Mouse (Mus musculus) lung, embryonic 15.5 days (tissue): Measurements from ENCODE around the gene Atxn2l. TPM values are rescaled to one million over a fixed set of nuclear protein-coding genes. Genes with fewer than 3 reads are reported as not detected.

ENCODE experiments used
- ATAC-seq: fragments of 200-750 bp; cut with Nextera tagmentation; 2 replicates; pipeline ENCODE4 v1.8.0; 2017; ENCODE audit warnings: moderate number of reproducible peaks, borderline replicate concordance; ENCODE audit not compliant: low FRiP score, low TSS enrichment; ENCODE audit errors: extremely low read depth
- H3K27ac ChIP-seq: fragments of 300-500 bp; sonication (generic); 2 replicates; pipeline ENCODE4 v1.5.1; 2015; ENCODE audit warnings: moderate library complexity, mild to moderate bottlenecking, inconsistent platforms
- H3K27me3 ChIP-seq: fragments of 300-500 bp; sonication (generic); 2 replicates; pipeline ENCODE4 v1.6.1; 2015; ENCODE audit warnings: inconsistent platforms
- H3K36me3 ChIP-seq: fragments of 300-500 bp; sonication (generic); 2 replicates; pipeline ENCODE4 v1.6.1; 2015; ENCODE audit warnings: inconsistent platforms
- H3K4me1 ChIP-seq: fragments of 300-500 bp; sonication (generic); 2 replicates; pipeline ENCODE4 v1.6.1; 2015; ENCODE audit warnings: inconsistent platforms
- H3K4me2 ChIP-seq: fragments of 300-500 bp; sonication (generic); 2 replicates; pipeline ENCODE4 v1.6.1; 2015; ENCODE audit warnings: inconsistent platforms, mild to moderate bottlenecking, moderate library complexity
- H3K4me3 ChIP-seq: fragments of 300-500 bp; sonication (generic); 2 replicates; pipeline ENCODE4 v1.5.1; 2015; ENCODE audit warnings: mild to moderate bottlenecking, inconsistent platforms
- H3K9ac ChIP-seq: fragments of 300-500 bp; sonication (generic); 2 replicates; pipeline ENCODE4 v1.6.1; 2015; ENCODE audit warnings: inconsistent platforms
- H3K9me3 ChIP-seq: fragments of 300-500 bp; sonication (generic); 2 replicates; pipeline ENCODE4 v1.6.1; 2016; ENCODE audit warnings: inconsistent platforms
- WGBS: fragments of 180-500 bp; shearing (Covaris S2); methylation state at CpG from one replicate; pipeline ENCODE4 v1.1.7; 2015; 5-methylcytosine and 5-hydroxymethylcytosine counted together
- polyA plus RNA-seq: library from polyadenylated mRNA; unstranded; fragments of >200 nt; fragmentation: Nextera tagmentation; extraction: Ambion mirVana; gene quantifications from 2 replicates; pipeline ENCODE4 v1.2.1, GENCODE M21; 2015

Gene Atxn2l
- polyA plus RNA-seq, 1 experiment from 2014 or later = 54.1 TPM

- peaks cover 12% of the 10 kb centered on the region for H3K4me1 ChIP-seq
These were observed 42.4 kb downstream of the Atxn2l start for GRCm38 (mm10) chr7:126460623-126461399.

GRCm38 (mm10) chr7:126458844-126459618 is 44.2 kb downstream of the Atxn2l start:
- Histone ChIP-seq H3K36me3 (no peaks in the 10 kb centered on the region), H3K9ac (no peak overlapping the region), H3K9me3 (no peaks in the 10 kb centered on the region), H3K27ac (no peak overlapping the region), H3K27me3 (no peaks in the 10 kb centered on the region), H3K4me1 (no peaks in the 10 kb centered on the region; the same call in 1 of the 2 replicates), H3K4me2 (no peak overlapping the region), H3K4me3 (no peak overlapping the region)
- WGBS = 65% methylated on average over 11 of the region's 11 CpGs
- ATAC-seq = no peak

More at GRCm38 (mm10) chr7:126460623-126461399, 42.4 kb downstream of the Atxn2l start:
- 43% methylated on average over 10 of the region's 10 CpGs for WGBS
- no peak for ATAC-seq
- Histone ChIP-seq H3K4me2 (no peak overlapping the region), H3K27ac (no peak overlapping the region), H3K36me3 (no peaks in the 10 kb centered on the region), H3K9me3 (no peaks in the 10 kb centered on the region), H3K9ac (no peak overlapping the region), H3K27me3 (no peaks in the 10 kb centered on the region), H3K4me3 (no peak overlapping the region)

GRCm38 (mm10) chr7:126458225-126458624 is 45.0 kb downstream of the Atxn2l start:
- Histone ChIP-seq H3K27ac (no peak overlapping the region), H3K4me1 (no peaks in the 10 kb centered on the region), H3K36me3 (no peaks in the 10 kb centered on the region), H3K4me3 (no peak overlapping the region), H3K9ac (no peak overlapping the region), H3K9me3 (no peaks in the 10 kb centered on the region), H3K4me2 (no peak overlapping the region), H3K27me3 (no peaks in the 10 kb centered on the region)
- 84% methylated on average over 5 of the region's 5 CpGs for WGBS
- ATAC-seq = no peak

DNA sequence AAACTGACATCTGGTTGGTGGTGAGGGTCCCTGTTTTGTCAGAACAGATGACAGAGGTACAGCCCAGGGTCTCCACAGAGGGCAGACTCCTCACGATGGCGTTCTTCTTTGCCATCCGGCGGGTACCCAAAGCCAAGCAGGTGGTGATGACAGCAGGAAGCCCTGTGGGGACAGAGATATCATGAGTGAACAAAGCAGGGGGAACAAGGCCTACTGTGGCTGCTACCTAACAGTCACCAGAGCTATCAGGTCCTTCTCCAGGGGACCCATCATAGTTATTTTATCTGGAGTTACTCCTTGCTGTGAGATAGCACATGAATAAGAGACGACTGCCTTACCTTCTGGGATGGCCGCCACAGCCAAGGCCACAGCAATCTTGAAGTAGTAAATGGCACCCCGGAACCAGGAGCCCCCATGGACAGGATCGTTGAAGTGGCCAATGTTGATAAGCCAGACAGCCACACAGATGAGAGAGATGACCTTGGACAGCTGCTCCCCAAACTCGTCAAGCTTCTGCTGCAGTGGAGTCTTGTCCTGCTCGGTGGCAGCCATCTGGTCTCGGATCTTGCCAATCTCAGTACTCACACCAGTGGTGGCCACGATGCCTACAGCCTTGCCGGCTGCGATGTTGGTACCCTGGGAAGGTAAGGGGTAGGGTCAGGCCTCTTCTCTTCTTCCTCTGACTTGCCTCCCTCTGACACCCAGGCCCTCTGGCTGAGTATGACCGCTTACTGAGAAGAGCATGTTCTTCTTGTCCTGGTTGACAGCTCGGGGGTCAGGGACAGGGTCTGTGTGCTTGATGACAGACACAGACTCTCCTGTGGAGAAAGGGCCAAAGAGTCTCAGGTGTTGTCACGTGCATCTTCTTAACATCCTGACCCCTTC is 46.6 kb downstream of the Atxn2l start:
- Histone ChIP-seq H3K4me1 (no peaks in the 10 kb centered on the region), H3K9me3 (no peaks in the 10 kb centered on the region), H3K27me3 (no peaks in the 10 kb centered on the region), H3K4me3 (no peak overlapping the region), H3K9ac (no peak overlapping the region), H3K4me2 (no peak overlapping the region), H3K36me3 (no peaks in the 10 kb centered on the region), H3K27ac (no peak overlapping the region)
- 87% methylated on average over 17 of the region's 17 CpGs for WGBS
- ATAC-seq = no peak

DNA sequence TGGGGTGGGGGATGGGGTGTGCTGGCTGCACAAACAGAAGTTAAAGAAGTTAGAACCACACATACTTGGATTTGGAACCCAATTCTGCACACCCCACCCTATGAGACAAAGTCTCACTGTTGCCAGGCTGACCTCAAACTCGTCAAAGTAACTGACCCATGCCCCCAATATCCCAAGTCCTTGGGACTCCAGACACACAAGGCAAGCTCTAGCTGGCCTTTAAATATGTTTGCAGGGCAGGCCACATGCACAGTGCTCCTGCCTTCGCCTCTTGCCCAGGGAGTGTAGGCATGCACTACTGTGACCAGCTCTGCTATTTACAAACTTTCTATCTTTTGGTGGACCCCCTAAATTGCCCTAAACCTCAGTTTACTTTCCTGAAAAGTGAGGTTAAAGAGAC is 48.0 kb downstream of the Atxn2l start:
- 73% methylated on average over 2 of the region's 2 CpGs for WGBS
- H3K27ac ChIP-seq = no peak overlapping the region
- no peak overlapping the region for H3K4me3 ChIP-seq
- H3K9me3 ChIP-seq = no peaks in the 10 kb centered on the region
- H3K27me3 ChIP-seq = no peaks in the 10 kb centered on the region
- no peak overlapping the region for H3K9ac ChIP-seq
- no peaks in the 10 kb centered on the region for H3K4me1 ChIP-seq
- no peak for ATAC-seq
- no peaks in the 10 kb centered on the region for H3K36me3 ChIP-seq
- no peak overlapping the region for H3K4me2 ChIP-seq

DNA sequence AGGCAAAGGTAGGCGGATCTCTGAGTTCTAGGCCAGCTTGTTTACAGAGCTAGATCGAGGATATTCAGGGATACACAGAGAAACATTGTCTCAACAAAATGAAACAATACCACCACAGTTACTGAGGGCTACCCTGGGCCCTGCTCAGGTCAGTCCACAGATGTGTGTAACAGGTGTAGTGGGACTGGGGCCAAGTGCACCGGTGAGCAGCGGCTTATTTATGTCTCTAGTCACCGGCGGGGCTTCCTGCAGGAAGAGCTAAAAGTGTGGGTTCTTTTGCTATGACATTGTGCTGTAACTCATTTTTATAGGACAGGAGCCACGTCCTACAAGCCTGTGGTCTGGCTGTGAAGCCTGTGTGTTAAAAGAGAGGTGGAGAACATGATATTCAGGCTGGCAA is 49.4 kb downstream of the Atxn2l start:
- no peak overlapping the region for H3K27ac ChIP-seq
- H3K4me2 ChIP-seq = no peak overlapping the region
- no peaks in the 10 kb centered on the region for H3K9me3 ChIP-seq
- WGBS = 43% methylated on average over 7 of the region's 7 CpGs
- no peak overlapping the region for H3K9ac ChIP-seq
- no peaks in the 10 kb centered on the region for H3K36me3 ChIP-seq
- ATAC-seq = no peak
- no peak overlapping the region for H3K4me3 ChIP-seq
- H3K27me3 ChIP-seq = no peaks in the 10 kb centered on the region
- no peaks in the 10 kb centered on the region for H3K4me1 ChIP-seq

GRCm38 (mm10) chr7:126452244-126452643 is 51.0 kb downstream of the Atxn2l start:
- Histone ChIP-seq H3K36me3 (peaks cover 6% of the 10 kb centered on the region; the same call in 1 of the 2 replicates), H3K9ac (no peak overlapping the region), H3K4me1 (no peaks in the 10 kb centered on the region), H3K27ac (no peak overlapping the region), H3K27me3 (no peaks in the 10 kb centered on the region), H3K4me2 (no peak overlapping the region), H3K9me3 (no peaks in the 10 kb centered on the region), H3K4me3 (no peak overlapping the region)
- ATAC-seq = no peak
- whole genome bisulfite sequencing = 90% methylated on average over 3 of the region's 3 CpGs

- no peak overlapping the region for H3K4me2 ChIP-seq
These were observed 52.6 kb downstream of the Atxn2l start for GRCm38 (mm10) chr7:126450641-126451040.

DNA sequence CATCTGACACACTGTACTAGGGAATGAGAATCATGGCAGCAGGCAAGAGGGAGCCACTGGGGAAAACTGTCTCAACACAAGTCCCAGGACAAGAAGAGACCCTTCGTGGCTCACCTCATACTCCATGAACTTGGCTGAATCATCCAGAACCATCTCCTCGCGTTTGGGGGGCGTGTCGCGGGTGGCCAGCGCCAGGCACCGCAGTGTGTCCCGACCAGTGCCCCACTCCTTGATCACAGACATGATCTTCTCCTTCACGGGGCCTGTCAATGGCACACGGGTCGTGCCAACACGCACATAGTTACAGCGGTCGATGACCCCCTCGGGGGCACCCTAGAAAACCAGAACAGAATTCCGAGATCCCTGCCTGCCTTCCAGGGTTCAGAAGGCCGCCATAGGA is 53.2 kb downstream of the Atxn2l start:
- Histone ChIP-seq H3K4me3 (no peak overlapping the region), H3K4me2 (no peak overlapping the region), H3K4me1 (no peaks in the 10 kb centered on the region), H3K9me3 (no peaks in the 10 kb centered on the region), H3K9ac (no peak overlapping the region), H3K36me3 (peaks cover 19% of the 10 kb centered on the region), H3K27me3 (no peaks in the 10 kb centered on the region), H3K27ac (no peak overlapping the region)
- WGBS = 87% methylated on average over 18 of the region's 18 CpGs
- no peak for ATAC-seq

More at GRCm38 (mm10) chr7:126450641-126451040, 52.6 kb downstream of the Atxn2l start:
- H3K27ac ChIP-seq = no peak overlapping the region
- H3K4me1 ChIP-seq = no peaks in the 10 kb centered on the region
- H3K4me3 ChIP-seq = no peak overlapping the region
- peaks cover 12% of the 10 kb centered on the region for H3K36me3 ChIP-seq
- no peaks in the 10 kb centered on the region for H3K27me3 ChIP-seq
- WGBS = 88% methylated on average over 6 of the region's 6 CpGs
- no peaks in the 10 kb centered on the region for H3K9me3 ChIP-seq
- H3K9ac ChIP-seq = no peak overlapping the region
- ATAC-seq = no peak

DNA sequence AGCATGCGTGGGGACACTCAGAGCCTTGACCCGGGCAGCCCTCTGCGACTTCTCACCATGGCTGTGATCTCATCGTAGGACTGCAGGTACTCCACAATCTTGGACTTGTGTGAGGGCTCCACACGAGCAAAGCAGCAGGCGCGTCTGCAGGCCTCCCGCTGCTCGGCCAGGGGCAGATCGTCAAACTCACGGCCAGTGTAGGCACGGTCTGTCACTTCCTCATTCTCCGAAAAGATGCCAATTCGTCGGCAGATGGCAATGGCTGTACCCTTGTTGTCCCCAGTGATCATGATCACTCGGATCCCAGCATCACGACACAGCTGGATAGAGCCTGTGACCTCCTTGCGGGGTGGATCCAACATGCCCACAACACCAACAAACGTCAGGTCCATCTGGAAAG is 54.8 kb downstream of the Atxn2l start:
- Histone ChIP-seq H3K27ac (no peak overlapping the region), H3K4me1 (no peaks in the 10 kb centered on the region), H3K36me3 (peaks cover 31% of the 10 kb centered on the region), H3K27me3 (no peaks in the 10 kb centered on the region), H3K4me3 (no peak overlapping the region), H3K9me3 (no peaks in the 10 kb centered on the region), H3K9ac (no peak overlapping the region), H3K4me2 (no peak overlapping the region)
- no peak for ATAC-seq
- WGBS = 88% methylated on average over 19 of the region's 19 CpGs

- Histone ChIP-seq H3K4me1 (no peaks in the 10 kb centered on the region), H3K9ac (no peak overlapping the region), H3K9me3 (no peaks in the 10 kb centered on the region), H3K27ac (no peak overlapping the region), H3K36me3 (peaks cover 37% of the 10 kb centered on the region), H3K4me3 (no peak overlapping the region), H3K4me2 (no peak overlapping the region), H3K27me3 (no peaks in the 10 kb centered on the region)
- 89% methylated on average over 21 of the region's 21 CpGs for WGBS
- no peak for ATAC-seq
These were observed 57.0 kb downstream of the Atxn2l start for GRCm38 (mm10) chr7:126446217-126446616.
